Mouse (Mus musculus) heart, embryonic 13.5 days (tissue): ENCODE measurements around the gene Radil. TPM values are rescaled to one million over a fixed set of nuclear protein-coding genes. Genes with fewer than 3 reads are reported as not detected.

Experiments
- ATAC-seq: fragments of 200-750 bp; cut with Nextera tagmentation; 2 replicates; pipeline ENCODE4 v1.8.0; 2017; ENCODE audit warnings: moderate TSS enrichment; ENCODE audit not compliant: insufficient number of reproducible peaks, low FRiP score, low TSS enrichment; ENCODE audit errors: extremely low read depth
- H3K27ac ChIP-seq: fragments of 300-500 bp; sonication (generic); replicated peaks from 2 replicates; pipeline ENCODE4 v1.5.1; 2015; ENCODE audit warnings: moderate library complexity, mild to moderate bottlenecking, inconsistent platforms
- H3K27me3 ChIP-seq: fragments of 300-500 bp; sonication (generic); replicated peaks from 2 replicates; pipeline ENCODE4 v1.6.1; 2015; ENCODE audit warnings: mild to moderate bottlenecking, inconsistent platforms
- H3K36me3 ChIP-seq: fragments of 300-500 bp; sonication (generic); 2 replicates; pipeline ENCODE4 v1.6.1; 2015; ENCODE audit warnings: mild to moderate bottlenecking, inconsistent platforms
- H3K4me1 ChIP-seq: fragments of 300-500 bp; sonication (generic); 2 replicates; pipeline ENCODE4 v1.6.1; 2015; ENCODE audit warnings: inconsistent platforms
- H3K4me2 ChIP-seq: fragments of 300-500 bp; sonication (generic); 2 replicates; pipeline ENCODE4 v1.6.1; 2015; ENCODE audit warnings: inconsistent platforms, mild to moderate bottlenecking, moderate library complexity
- H3K4me3 ChIP-seq: fragments of 300-500 bp; sonication (generic); 2 replicates; pipeline ENCODE4 v1.5.1; 2015; ENCODE audit warnings: moderate library complexity, mild to moderate bottlenecking, inconsistent platforms
- H3K9ac ChIP-seq: fragments of 300-500 bp; sonication (generic); 2 replicates; pipeline ENCODE4 v1.6.1; 2015; ENCODE audit warnings: inconsistent platforms, mild to moderate bottlenecking, moderate library complexity
- H3K9me3 ChIP-seq: fragments of 300-500 bp; sonication (generic); 2 replicates; pipeline ENCODE4 v1.6.1; 2016; ENCODE audit warnings: inconsistent platforms
- WGBS: fragments of 180-500 bp; shearing (Covaris S2); methylation state at CpG from one replicate; pipeline ENCODE4 v1.1.7; 2015; ENCODE audit warnings: mixed read lengths; 5-methylcytosine and 5-hydroxymethylcytosine counted together
- polyA plus RNA-seq: library from polyadenylated mRNA; unstranded; fragments of >200 nt; fragmentation: Nextera tagmentation; extraction: Ambion mirVana; gene quantifications from 2 replicates; pipeline ENCODE4 v1.2.1, GENCODE M21; 2015

Radil gene
- polyA plus RNA-seq, 1 experiment from 2014 or later, result 9.6 TPM

GRCm38 (mm10) chr5:142504175-142504574, 46.7 kb downstream of the Radil start:
- Histone ChIP-seq H3K4me2 (no peak overlapping the region), H3K27me3 (peaks cover 5% of the 10 kb centered on the region; the same call in 1 of the 2 replicates), H3K27ac (no peak overlapping the region), H3K9me3 (no peaks in the 10 kb centered on the region), H3K4me3 (no peak overlapping the region), H3K36me3 (peaks cover 7% of the 10 kb centered on the region), H3K4me1 (peaks cover 12% of the 10 kb centered on the region), H3K9ac (no peak overlapping the region)
- 74% methylated on average over 3 of the region's 3 CpGs for WGBS
- no peak for ATAC-seq

- no peak overlapping the region for H3K4me3 ChIP-seq
- H3K27me3 ChIP-seq, result peaks cover 8% of the 10 kb centered on the region; the same call in 1 of the 2 replicates
- 0% methylated on average over 3 of the region's 3 CpGs for WGBS
- no peaks in the 10 kb centered on the region for H3K9me3 ChIP-seq
- no peak overlapping the region for H3K9ac ChIP-seq
- H3K36me3 ChIP-seq, result peaks cover 9% of the 10 kb centered on the region
- no peak overlapping the region for H3K4me2 ChIP-seq
- H3K27ac ChIP-seq, result no peak overlapping the region
- peaks cover 4% of the 10 kb centered on the region for H3K4me1 ChIP-seq
- peak; percentile 68; the same call in 1 of the 2 replicates for ATAC-seq
Measured at GRCm38 (mm10) chr5:142502414-142502813, 48.5 kb downstream of the Radil start.

GRCm38 (mm10) chr5:142500918-142501317, 50.0 kb downstream of the Radil start:
- Histone ChIP-seq H3K4me3 (no peak overlapping the region), H3K36me3 (0 out of 2 replicates have a peak, but pooled peaks cover 4% of the 10 kb centered on the region), H3K4me1 (peaks cover 4% of the 10 kb centered on the region), H3K9me3 (no peaks in the 10 kb centered on the region), H3K4me2 (no peak overlapping the region), H3K27ac (no peak overlapping the region), H3K9ac (0 out of 2 replicates have a peak overlapping the region, but pooled peaks have one; percentile 24), H3K27me3 (0 out of 2 replicates have a peak, but pooled peaks cover 3% of the 10 kb centered on the region)
- no peak for ATAC-seq
- WGBS, result 80% methylated on average over 10 of the region's 10 CpGs

GRCm38 (mm10) chr5:142498964-142499363, 51.9 kb downstream of the Radil start:
- Histone ChIP-seq H3K4me1 (peaks cover 21% of the 10 kb centered on the region), H3K9ac (no peak overlapping the region), H3K4me3 (no peak overlapping the region), H3K27me3 (0 out of 2 replicates have a peak, but pooled peaks cover 3% of the 10 kb centered on the region), H3K9me3 (no peaks in the 10 kb centered on the region), H3K4me2 (no peak overlapping the region), H3K27ac (no peak overlapping the region), H3K36me3 (0 out of 2 replicates have a peak, but pooled peaks cover 6% of the 10 kb centered on the region)
- no peak for ATAC-seq
- WGBS, result 38% methylated on average over 3 of the region's 3 CpGs

- no peaks in the 10 kb centered on the region for H3K9me3 ChIP-seq
- H3K27me3 ChIP-seq, result 0 out of 2 replicates have a peak, but pooled peaks cover 3% of the 10 kb centered on the region
- H3K9ac ChIP-seq, result peak overlapping the region; percentile 20
- peak overlapping the region; percentile 73 for H3K27ac ChIP-seq
- H3K4me1 ChIP-seq, result peaks cover 17% of the 10 kb centered on the region
- 43% methylated on average over 14 of the region's 14 CpGs for WGBS
- H3K4me2 ChIP-seq, result no peak overlapping the region
- 0 out of 2 replicates have a peak, but pooled peaks cover 8% of the 10 kb centered on the region for H3K36me3 ChIP-seq
- ATAC-seq, result no peak
- no peak overlapping the region for H3K4me3 ChIP-seq
Measured at GRCm38 (mm10) chr5:142495321-142496096, 55.4 kb downstream of the Radil start.

GRCm38 (mm10) chr5:142493307-142493706, 57.6 kb downstream of the Radil start:
- 83% methylated on average over 3 of the region's 3 CpGs for WGBS
- no peak overlapping the region for H3K9ac ChIP-seq
- H3K4me3 ChIP-seq, result no peak overlapping the region
- H3K4me1 ChIP-seq, result peaks cover 17% of the 10 kb centered on the region
- no peak overlapping the region for H3K27ac ChIP-seq
- 0 out of 2 replicates have a peak, but pooled peaks cover 8% of the 10 kb centered on the region for H3K36me3 ChIP-seq
- H3K4me2 ChIP-seq, result no peak overlapping the region
- H3K9me3 ChIP-seq, result no peaks in the 10 kb centered on the region
- no peak for ATAC-seq
- H3K27me3 ChIP-seq, result 0 out of 2 replicates have a peak, but pooled peaks cover 3% of the 10 kb centered on the region

- Histone ChIP-seq H3K4me1 (peaks cover 9% of the 10 kb centered on the region), H3K4me2 (no peak overlapping the region), H3K27me3 (no peaks in the 10 kb centered on the region), H3K9me3 (no peaks in the 10 kb centered on the region), H3K4me3 (no peak overlapping the region), H3K27ac (no peak overlapping the region), H3K36me3 (0 out of 2 replicates have a peak, but pooled peaks cover 5% of the 10 kb centered on the region), H3K9ac (no peak overlapping the region)
- WGBS, result 62% methylated on average over 9 of the region's 9 CpGs
- ATAC-seq, result no peak
Measured at GRCm38 (mm10) chr5:142489955-142490707, 60.8 kb downstream of the Radil start.

GRCm38 (mm10) chr5:142486654-142487053, 64.2 kb downstream of the Radil start:
- Histone ChIP-seq H3K9ac (no peak overlapping the region), H3K36me3 (0 out of 2 replicates have a peak, but pooled peaks cover 4% of the 10 kb centered on the region), H3K27ac (no peak overlapping the region), H3K4me3 (no peak overlapping the region), H3K4me1 (no peaks in the 10 kb centered on the region), H3K4me2 (no peak overlapping the region), H3K9me3 (no peaks in the 10 kb centered on the region), H3K27me3 (no peaks in the 10 kb centered on the region)
- no peak for ATAC-seq
- WGBS, result 61% methylated on average over 9 of the region's 9 CpGs

- no peak for ATAC-seq
- H3K4me3 ChIP-seq, result no peak overlapping the region
- no peak overlapping the region for H3K4me2 ChIP-seq
- peaks cover 6% of the 10 kb centered on the region for H3K4me1 ChIP-seq
- H3K9me3 ChIP-seq, result no peaks in the 10 kb centered on the region
- 0 out of 2 replicates have a peak, but pooled peaks cover 4% of the 10 kb centered on the region for H3K36me3 ChIP-seq
- WGBS, result 91% methylated on average over 5 of the region's 5 CpGs
- no peak overlapping the region for H3K27ac ChIP-seq
- H3K9ac ChIP-seq, result no peak overlapping the region
- no peaks in the 10 kb centered on the region for H3K27me3 ChIP-seq
Measured at GRCm38 (mm10) chr5:142483581-142483980, 67.3 kb downstream of the Radil start.

- Histone ChIP-seq H3K27me3 (no peaks in the 10 kb centered on the region), H3K9ac (no peak overlapping the region), H3K27ac (no peak overlapping the region), H3K4me2 (no peak overlapping the region), H3K4me3 (no peak overlapping the region), H3K4me1 (peaks cover 14% of the 10 kb centered on the region), H3K9me3 (no peaks in the 10 kb centered on the region), H3K36me3 (0 out of 2 replicates have a peak, but pooled peaks cover 4% of the 10 kb centered on the region)
- no peak for ATAC-seq
- WGBS, result 52% methylated on average over 2 of the region's 2 CpGs
Measured at GRCm38 (mm10) chr5:142482512-142482911, 68.4 kb downstream of the Radil start.

DNA sequence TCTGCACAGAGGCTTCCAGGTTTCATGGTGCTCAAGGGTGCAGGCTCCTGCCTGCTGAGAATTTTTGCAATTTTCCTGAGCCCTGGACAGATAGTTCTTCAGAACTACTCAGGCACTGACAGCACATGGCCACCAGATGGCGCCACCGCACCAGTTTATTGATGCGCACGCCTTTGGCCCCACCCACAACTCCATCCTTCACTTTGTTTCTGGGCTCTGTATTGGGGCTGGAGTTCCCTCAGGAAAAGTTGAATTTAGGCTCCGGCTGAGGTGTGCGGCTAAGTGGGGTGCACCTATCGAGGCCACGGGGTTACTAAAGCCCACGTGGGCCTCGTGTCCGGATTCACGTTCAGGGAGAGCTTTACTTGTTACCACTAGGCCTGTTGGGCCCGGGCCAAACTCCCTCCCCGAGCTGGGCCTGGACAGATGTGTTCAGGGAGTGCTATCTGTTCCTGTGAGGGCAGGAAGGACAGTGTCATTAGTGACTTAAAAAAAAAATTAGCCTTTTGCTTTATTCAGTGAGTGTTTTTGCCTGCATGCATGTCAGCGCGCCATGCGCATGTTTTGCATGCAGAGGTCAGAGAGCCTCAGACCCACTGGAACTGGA, 72.0 kb downstream of the Radil start:
- Histone ChIP-seq H3K36me3 (peaks cover 12% of the 10 kb centered on the region; the same call in 1 of the 2 replicates), H3K27ac (no peak overlapping the region), H3K4me1 (peaks cover 14% of the 10 kb centered on the region), H3K9me3 (no peaks in the 10 kb centered on the region), H3K9ac (peak overlapping the region; percentile 72; the same call in 1 of the 2 replicates), H3K4me2 (peak overlapping the region; percentile 62), H3K27me3 (no peaks in the 10 kb centered on the region), H3K4me3 (peak overlapping the region; percentile 24; the same call in 1 of the 2 replicates)
- WGBS, result 29% methylated on average over 17 of the region's 17 CpGs
- ATAC-seq, result peak; percentile 26; the same call in 1 of the 2 replicates
